Mouse (Mus musculus): Measurements from ENCODE around the gene Rasd2. TPM values are rescaled to one million over a fixed set of nuclear protein-coding genes. Genes with fewer than 3 reads are reported as not detected.

Rasd2 gene
- polyA plus RNA-seq, 1 experiment from 2014 or later: 2.0 TPM

- Histone ChIP-seq H3K9ac (no peak overlapping the region), H3K27ac (replicated peaks) (no peak overlapping the region), H3K27me3 (no peaks in the 10 kb centered on the region), H3K36me3 (no peaks in the 10 kb centered on the region), H3K4me2 (no peak overlapping the region), H3K4me3 (no peak overlapping the region), H3K4me1 (replicated peaks) (no peaks in the 10 kb centered on the region), H3K9me3 (no peaks in the 10 kb centered on the region)
- 65% methylated on average over 4 of the region's 4 CpGs for WGBS
- ATAC-seq (ENCODE audit: low read depth): no peak
These were observed 20.3 kb downstream of the Rasd2 start for GRCm38 (mm10) chr8:75233915-75234554.

- Histone ChIP-seq H3K9ac (no peak overlapping the region), H3K9me3 (peaks cover 14% of the 10 kb centered on the region), H3K4me1 (replicated peaks) (no peaks in the 10 kb centered on the region), H3K27ac (replicated peaks) (no peak overlapping the region), H3K4me3 (no peak overlapping the region), H3K27me3 (no peaks in the 10 kb centered on the region), H3K4me2 (no peak overlapping the region), H3K36me3 (no peaks in the 10 kb centered on the region)
- ATAC-seq (ENCODE audit: low read depth): no peak
- WGBS: 92% methylated on average over 15 of the region's 15 CpGs
These were observed 33.6 kb downstream of the Rasd2 start for GRCm38 (mm10) chr8:75247331-75247730.

GRCm38 (mm10) chr8:75249186-75249585, 35.4 kb downstream of the Rasd2 start:
- no peak overlapping the region for H3K9ac ChIP-seq
- no peaks in the 10 kb centered on the region for H3K4me1 ChIP-seq (replicated peaks)
- H3K27me3 ChIP-seq: no peaks in the 10 kb centered on the region
- no peak for ATAC-seq (ENCODE audit: low read depth)
- H3K9me3 ChIP-seq: peaks cover 14% of the 10 kb centered on the region
- H3K27ac ChIP-seq (replicated peaks): no peak overlapping the region
- H3K4me3 ChIP-seq: no peak overlapping the region
- no peaks in the 10 kb centered on the region for H3K36me3 ChIP-seq
- no peak overlapping the region for H3K4me2 ChIP-seq
- WGBS: 90% methylated on average over 4 of the region's 4 CpGs

DNA sequence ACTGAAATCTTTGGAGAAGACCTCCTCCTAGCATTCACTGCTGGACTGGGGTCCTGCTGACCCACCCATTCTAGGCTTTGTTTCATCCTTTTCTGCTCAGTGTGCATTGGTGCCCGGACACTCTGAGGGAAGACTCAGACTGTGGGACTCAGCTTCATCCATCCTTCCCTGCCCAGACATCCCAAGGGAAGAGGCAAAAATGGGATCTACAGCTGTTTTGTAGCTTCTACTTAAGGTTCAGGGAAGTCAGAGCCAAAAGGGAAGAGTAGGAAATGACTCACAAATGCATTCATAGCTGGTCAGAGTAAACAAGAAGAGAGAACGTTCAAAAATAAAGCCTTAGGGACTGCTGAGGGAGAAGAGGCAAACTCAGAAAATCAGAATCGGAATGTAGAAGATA, 40.3 kb downstream of the Rasd2 start:
- ATAC-seq (ENCODE audit: low read depth): no peak
- Histone ChIP-seq H3K9me3 (peaks cover 8% of the 10 kb centered on the region; the same call in 1 of the 2 replicates), H3K27me3 (no peaks in the 10 kb centered on the region), H3K36me3 (no peaks in the 10 kb centered on the region), H3K4me1 (replicated peaks) (no peaks in the 10 kb centered on the region), H3K27ac (replicated peaks) (no peak overlapping the region), H3K4me3 (no peak overlapping the region), H3K4me2 (no peak overlapping the region), H3K9ac (no peak overlapping the region)
- 88% methylated on average over 3 of the region's 3 CpGs for WGBS

DNA sequence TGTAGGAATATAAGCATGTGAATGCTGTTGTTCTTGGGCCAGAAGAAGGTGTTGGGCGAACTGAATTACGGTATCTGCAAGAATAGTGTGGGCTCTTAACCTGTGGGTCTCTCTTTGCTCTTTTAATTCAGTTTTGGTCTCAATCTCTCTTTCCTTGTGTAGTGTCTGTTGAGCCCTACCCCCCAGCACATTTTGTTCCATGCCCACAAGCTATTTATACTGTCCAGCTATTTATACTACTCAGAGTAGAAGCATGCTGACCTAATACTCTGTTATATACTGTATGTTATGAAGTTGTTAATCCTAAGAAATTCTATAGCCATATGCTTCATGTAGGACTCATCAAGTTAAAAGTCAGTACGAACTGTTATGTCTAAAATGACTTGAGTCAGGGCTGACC, 41.9 kb downstream of the Rasd2 start:
- Histone ChIP-seq H3K4me2 (no peak overlapping the region), H3K9me3 (peaks cover 2% of the 10 kb centered on the region; the same call in 1 of the 2 replicates), H3K4me1 (replicated peaks) (no peaks in the 10 kb centered on the region), H3K27ac (replicated peaks) (no peak overlapping the region), H3K36me3 (no peaks in the 10 kb centered on the region), H3K9ac (no peak overlapping the region), H3K27me3 (no peaks in the 10 kb centered on the region), H3K4me3 (no peak overlapping the region)
- ATAC-seq (ENCODE audit: low read depth): no peak
- 95% methylated on average over 3 of the region's 3 CpGs for WGBS

- H3K4me3 ChIP-seq: no peak overlapping the region
- H3K27ac ChIP-seq (replicated peaks): no peak overlapping the region
- H3K36me3 ChIP-seq: no peaks in the 10 kb centered on the region
- no peaks in the 10 kb centered on the region for H3K4me1 ChIP-seq (replicated peaks)
- 35% methylated on average over 4 of the region's 4 CpGs for WGBS
- H3K9ac ChIP-seq: no peak overlapping the region
- ATAC-seq (ENCODE audit: low read depth): no peak
- no peak overlapping the region for H3K4me2 ChIP-seq
- no peaks in the 10 kb centered on the region for H3K9me3 ChIP-seq
- H3K27me3 ChIP-seq: no peaks in the 10 kb centered on the region
These were observed 58.4 kb downstream of the Rasd2 start for GRCm38 (mm10) chr8:75272166-75272565.

Other genes starting within 250 kb of the Rasd2 start
- gene Hmgxb4, start 220.6 kb upstream of the Rasd2 start, polyA plus RNA-seq (2015; fragmentation: Nextera tagmentation; extraction: Ambion mirVana): 32.2 and 35.7 TPM in 2 replicates
- 28.9 and 36.4 TPM in 2 replicates for gene Tom1, start 180.2 kb upstream of the Rasd2 start, polyA plus RNA-seq (2015; fragmentation: Nextera tagmentation; extraction: Ambion mirVana)
- 16.0 and 16.7 TPM in 2 replicates for gene Hmox1, start 120.3 kb upstream of the Rasd2 start, polyA plus RNA-seq (2015; fragmentation: Nextera tagmentation; extraction: Ambion mirVana)
- gene Mcm5, start 104.4 kb upstream of the Rasd2 start, polyA plus RNA-seq (2015; fragmentation: Nextera tagmentation; extraction: Ambion mirVana): 33.4 and 42.1 TPM in 2 replicates
- 0.37 TPM in 1 of 2 replicates, not detected in the other for gene Gm10358, start 192.6 kb downstream of the Rasd2 start, polyA plus RNA-seq (2015; fragmentation: Nextera tagmentation; extraction: Ambion mirVana)
- gene Iqcm, start 234.8 kb downstream of the Rasd2 start, polyA plus RNA-seq (2015; fragmentation: Nextera tagmentation; extraction: Ambion mirVana): 0.26 TPM in 1 of 2 replicates, not detected in the other

Measured in neural tube, embryonic 13.5 days (tissue).